Mouse (Mus musculus) CD4-positive helper T cell, adult 2 months (primary cell): ENCODE measurements at regions not wholly inside any gene's neighbourhood (a gene's known extent, or its start where the extent isn't known, plus 50 kb on each side); places are given as distances from the start of the nearest gene placed in this dataset.

Experiments used
- DNase-seq: peaks from one replicate; pipeline ENCODE4 v3.0.0-alpha.2; 2012; ENCODE audit warnings: low read depth, missing footprints, low spot score

- DNase-seq = no peak
These were observed 50.7 kb upstream of the Eps8l3 start for GRCm38 (mm10) chr3:107826241-107826760.

GRCm38 (mm10) chr3:107825468-107825867 lies 51.6 kb upstream of the Eps8l3 start:
- DNase-seq = no peak

DNA sequence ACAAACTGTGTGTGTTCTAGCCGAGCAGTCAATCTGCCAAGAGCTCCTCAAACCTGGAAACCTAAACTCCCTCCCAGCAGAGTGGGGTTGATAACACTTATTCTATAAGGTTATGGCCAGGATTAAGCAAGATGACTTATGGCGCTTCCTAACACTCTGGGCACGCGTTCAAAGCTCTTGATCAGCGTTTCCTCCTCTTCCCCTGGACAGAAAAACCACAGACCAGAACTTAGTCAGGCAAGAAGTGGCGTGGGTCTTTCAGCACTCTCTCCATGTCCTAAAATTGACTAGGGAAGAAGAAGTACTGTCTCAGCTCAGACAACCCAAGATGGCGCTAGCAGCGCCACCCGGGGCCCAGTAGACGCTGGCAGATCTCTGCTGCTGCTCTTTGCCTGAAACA lies 52.7 kb upstream of the Eps8l3 start:
- DNase-seq = no peak

DNA sequence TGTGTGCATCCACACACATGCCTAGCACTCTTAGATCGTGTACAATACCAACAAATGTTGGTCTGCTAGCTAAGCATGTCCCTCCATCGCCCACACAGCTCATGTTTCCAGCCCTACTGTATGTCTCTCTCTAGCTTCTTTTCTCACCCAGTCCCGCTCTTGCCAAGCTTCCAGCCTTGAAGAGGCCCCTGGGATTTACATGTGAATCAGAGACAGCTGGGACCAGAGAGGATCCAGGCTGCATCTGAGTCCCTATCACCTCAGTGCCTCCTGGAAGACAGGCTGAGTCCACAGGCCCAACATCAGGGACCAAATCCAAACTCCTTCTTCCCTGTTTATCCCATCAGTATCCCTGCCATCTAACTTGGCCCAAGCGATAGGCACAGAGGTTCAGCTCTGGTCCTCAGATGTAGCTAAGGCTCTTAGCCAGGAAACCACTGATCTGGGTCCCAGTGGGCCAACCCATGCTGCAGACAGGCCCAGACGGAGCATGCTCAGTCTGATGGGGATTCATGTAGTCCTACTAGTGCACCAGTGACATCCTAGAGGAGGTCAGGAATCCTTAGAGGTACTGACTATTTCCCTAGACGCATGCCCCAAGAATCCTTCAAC lies 53.3 kb upstream of the Eps8l3 start:
- DNase-seq = no peak

DNA sequence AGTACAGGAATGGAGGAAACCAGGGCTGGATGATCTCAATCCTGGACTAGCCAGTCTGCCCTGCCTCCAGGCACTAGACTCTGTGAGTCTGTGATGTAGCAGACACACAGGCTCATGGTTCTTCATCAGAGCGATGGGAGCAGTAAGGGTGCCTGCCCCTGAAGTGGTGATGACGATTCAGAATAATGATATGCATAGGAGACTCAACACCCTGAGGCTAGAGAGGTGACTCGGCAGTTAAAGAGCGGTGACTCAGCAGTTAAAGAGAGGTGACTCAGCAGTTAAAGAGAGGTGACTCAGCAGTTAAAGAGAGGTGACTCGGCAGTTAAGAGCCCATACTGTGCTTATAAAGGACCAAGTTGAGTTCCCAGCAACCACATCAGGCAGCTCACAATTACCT lies 53.9 kb upstream of the Eps8l3 start:
- peak; percentile 31 for DNase-seq

DNA sequence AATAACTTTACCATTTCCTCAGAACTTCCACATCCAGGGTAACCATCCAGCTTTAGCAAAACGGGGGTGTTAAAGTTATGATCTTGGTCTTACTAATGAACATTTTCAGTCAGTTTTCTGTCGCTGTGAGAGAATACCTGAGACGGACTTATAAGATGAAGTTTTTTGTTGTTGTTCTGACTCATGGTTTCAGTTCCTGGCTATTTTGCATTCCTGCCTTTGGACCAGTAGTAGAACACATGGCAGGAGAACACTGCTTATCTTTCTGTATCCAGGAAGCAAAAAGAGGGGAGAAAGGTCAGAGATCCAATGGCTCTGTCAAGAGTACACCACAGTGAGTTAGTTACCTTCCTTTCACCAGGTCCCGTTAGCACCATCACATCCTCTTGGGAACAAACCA lies 54.5 kb upstream of the Eps8l3 start:
- DNase-seq = no peak

GRCm38 (mm10) chr3:107821952-107822351 lies 55.1 kb upstream of the Eps8l3 start:
- no peak for DNase-seq

GRCm38 (mm10) chr3:107819622-107820021 lies 57.4 kb upstream of the Eps8l3 start:
- DNase-seq = no peak

DNA sequence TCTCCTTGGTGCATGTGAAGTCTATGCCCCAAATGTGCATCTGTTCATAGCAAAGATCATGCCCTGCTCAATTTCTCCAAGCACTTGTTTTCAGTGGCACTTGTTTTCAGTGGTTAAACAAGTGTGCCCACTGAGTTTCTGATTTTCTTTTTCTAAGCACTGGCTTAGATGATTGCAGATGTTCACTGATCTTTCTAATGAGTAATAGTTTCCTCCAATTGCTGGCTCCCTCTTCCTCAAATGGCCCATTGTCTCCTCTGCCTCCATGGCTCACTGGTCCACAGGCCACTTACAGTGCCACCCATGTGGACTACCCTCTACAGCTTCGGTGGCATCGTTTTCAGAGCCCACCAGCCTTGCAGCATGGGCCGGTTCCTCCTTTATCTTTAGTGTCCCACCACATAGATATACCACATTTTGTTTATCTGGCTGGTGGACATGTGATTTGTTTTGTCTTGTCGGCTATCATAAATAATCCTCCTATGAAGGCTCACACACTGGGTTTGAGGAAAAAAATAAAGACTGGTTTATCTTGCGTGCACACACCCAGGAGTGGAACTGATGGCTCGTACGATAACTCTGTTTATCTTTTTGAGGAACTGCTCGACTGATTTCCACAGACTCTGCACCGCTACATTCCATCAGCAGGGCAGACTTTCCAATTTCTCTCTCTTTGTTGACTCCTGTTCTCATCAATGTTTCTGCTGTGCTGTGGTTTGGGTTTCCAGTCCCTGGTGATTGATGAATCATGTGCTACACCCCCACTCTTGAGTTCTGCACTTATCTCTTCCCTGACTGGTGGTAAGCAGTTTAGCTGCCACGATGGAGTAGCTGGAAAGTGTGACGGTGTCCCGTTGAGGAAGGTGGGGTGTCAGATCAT lies 58.2 kb upstream of the Eps8l3 start:
- peak; percentile 79 for DNase-seq

- DNase-seq = no peak
These were observed 55.8 kb upstream of the Csf1 start for GRCm38 (mm10) chr3:107816031-107816430.

- DNase-seq = no peak
These were observed 54.0 kb upstream of the Csf1 start for GRCm38 (mm10) chr3:107814280-107814679.

GRCm38 (mm10) chr3:107812885-107813284 lies 52.6 kb upstream of the Csf1 start:
- DNase-seq = no peak

DNA sequence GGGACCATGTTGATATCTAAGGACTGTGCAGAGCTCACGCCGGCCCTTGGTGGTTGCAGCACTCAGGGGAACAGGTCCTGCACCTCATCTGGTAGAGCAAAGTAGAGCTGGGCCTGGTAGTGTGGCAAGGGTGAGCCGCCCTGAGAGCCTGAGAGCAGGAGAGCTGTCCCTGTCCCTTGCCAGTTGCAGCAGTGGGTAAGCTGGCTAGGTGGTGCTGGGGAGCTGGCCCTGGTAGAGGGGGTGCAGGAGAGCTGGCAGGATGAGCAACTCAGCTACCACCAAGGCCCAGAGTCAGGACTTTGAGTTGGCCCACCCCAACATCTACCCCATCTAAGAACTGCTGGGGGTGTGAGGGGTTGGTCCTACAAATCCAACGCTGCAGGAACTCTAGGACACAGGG lies 52.1 kb upstream of the Csf1 start:
- DNase-seq = no peak

- peak; percentile 25 for DNase-seq
These were observed 50.3 kb upstream of the Csf1 start for GRCm38 (mm10) chr3:107810452-107811050.
